Mouse (Mus musculus): Measurements from ENCODE around the gene Fgf22.

DNA sequence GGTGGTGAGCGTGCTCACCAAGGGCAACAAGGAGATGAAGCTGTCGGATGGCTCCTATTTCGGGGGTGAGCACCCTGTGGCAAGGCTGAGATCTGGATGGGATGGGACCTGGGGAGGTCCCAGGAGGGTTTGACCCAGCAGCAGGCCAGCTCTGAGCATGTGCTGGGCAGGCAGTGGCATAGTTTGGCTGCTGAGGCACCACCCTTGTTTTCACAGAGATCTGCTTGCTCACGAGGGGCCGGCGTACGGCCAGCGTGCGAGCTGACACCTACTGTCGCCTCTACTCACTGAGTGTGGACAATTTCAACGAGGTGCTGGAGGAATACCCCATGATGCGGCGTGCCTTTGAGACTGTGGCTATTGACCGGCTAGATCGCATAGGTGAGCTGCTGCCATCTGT, 21.0 kb upstream of the Fgf22 start:
- TF ChIP-seq TAL1 (conservative IDR thresholded peaks at IDR 0.05; ENCODE audit: low read depth, low read length) (no peak), CTCF (IDR thresholded peaks at IDR 0.05; ENCODE audit: low read depth, low read length) (no peak), GATA2 (IDR thresholded peaks at IDR 0.05; ENCODE audit: borderline replicate concordance, low read depth, low read length) (no peak)
